Mouse (Mus musculus) cortical plate, adult 2 months (tissue): ENCODE data around the gene Gm5157. TPM values are rescaled to one million over a fixed set of nuclear protein-coding genes. Genes with fewer than 3 reads are reported as not detected.
"Not testable (repeated sequence)": the region's sequence is repeated elsewhere in the genome, so short reads cannot be mapped to it uniquely, and the experiment has no call there.

Experiments used
- H3K27ac ChIP-seq: fragments of 200-500 bp; 2 replicates; pipeline ENCODE4 v1.5.1; 2012; ENCODE audit warnings: low read length, control low read depth, inconsistent platforms; ENCODE audit not compliant: insufficient read depth
- H3K4me1 ChIP-seq: fragments of 200-500 bp; 2 replicates; pipeline ENCODE4 v1.6.1; 2011; ENCODE audit warnings: low read length; ENCODE audit not compliant: control insufficient read depth, insufficient read depth
- H3K4me3 ChIP-seq: fragments of 200-500 bp; 2 replicates; pipeline ENCODE4 v1.5.1; 2011; ENCODE audit warnings: mild to moderate bottlenecking, low read length, control low read depth; ENCODE audit not compliant: insufficient read depth
- polyA plus RNA-seq: library from polyadenylated mRNA; depleted of rRNA; stranded (reverse); fragments of >200 nt; gene quantifications from 2 replicates; pipeline ENCODE4 v1.2.3, GENCODE M21; 2012; rRNA removed

Gene Gm5157
- not detected in 2 replicates for polyA plus RNA-seq

DNA sequence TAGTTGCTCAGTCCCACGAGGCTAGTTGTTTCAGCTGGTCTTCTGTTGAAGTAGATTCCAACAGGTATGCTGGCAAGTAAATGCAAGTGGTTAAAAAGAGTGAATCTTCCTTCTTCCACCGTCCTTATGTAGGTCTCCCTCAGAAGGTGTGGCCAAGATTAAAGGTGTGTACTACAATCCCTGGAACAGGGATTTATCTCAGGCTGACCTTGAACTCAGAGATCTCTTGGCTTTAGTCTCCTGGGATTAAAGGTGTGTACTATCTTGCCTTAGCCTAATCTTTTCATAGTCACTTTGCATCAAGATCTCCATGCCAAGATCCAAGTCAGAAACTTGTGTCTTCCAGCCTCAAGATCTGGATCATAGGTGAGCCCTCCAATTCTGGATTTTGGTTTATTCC, at the start of gene Gm5157:
Gm5157 (minus strand) TSS at position 101 of the 400 bp plus-strand sequence.
- not testable (repeated sequence) for H3K4me3 ChIP-seq, H3K4me1 ChIP-seq, H3K27ac ChIP-seq

DNA sequence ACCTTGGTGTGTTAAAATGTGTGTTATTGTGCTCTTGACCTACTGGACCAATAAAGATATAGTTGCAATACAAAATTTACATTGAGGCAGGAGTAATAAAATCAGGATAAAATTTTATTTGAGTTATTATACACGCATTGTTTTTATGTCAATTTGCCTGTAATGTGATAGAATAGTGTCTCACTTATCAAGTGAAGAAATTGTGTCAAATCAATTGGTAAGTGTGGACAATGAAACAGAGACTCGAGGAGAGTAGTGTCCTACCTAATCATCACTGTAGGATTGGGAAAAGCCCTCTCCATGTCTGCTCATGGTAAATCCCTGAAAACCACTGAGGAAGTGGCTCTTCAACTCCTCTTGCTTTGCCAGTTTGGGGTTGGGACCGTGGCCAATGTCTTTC, 28.3 kb downstream of the Gm5157 start, which contains the start of gene Vmn1r123:
Vmn1r123 (plus strand) TSS at position 301 of the 400 bp plus-strand sequence.
- not testable (repeated sequence) for H3K27ac ChIP-seq, H3K4me3 ChIP-seq, H3K4me1 ChIP-seq

Other genes starting within 250 kb of the Gm5157 start
- not detected in 2 replicates for gene Vmn1r119, start 178.0 kb downstream of the Gm5157 start, polyA plus RNA-seq
- not detected in 2 replicates for gene Vmn1r120, start 136.6 kb downstream of the Gm5157 start, polyA plus RNA-seq
- not detected in 2 replicates for gene Vmn1r121, start 91.9 kb downstream of the Gm5157 start, polyA plus RNA-seq
- gene Vmn1r122, start 56.3 kb downstream of the Gm5157 start, polyA plus RNA-seq, result not detected in 2 replicates
- gene Vmn1r123, start 28.2 kb downstream of the Gm5157 start, polyA plus RNA-seq, result not detected in 2 replicates
- gene Vmn1r124, start 70.2 kb upstream of the Gm5157 start, polyA plus RNA-seq, result not detected in 2 replicates
- not detected in 2 replicates for gene Vmn1r125, start 81.8 kb upstream of the Gm5157 start, polyA plus RNA-seq
- gene Vmn1r126, start 111.0 kb upstream of the Gm5157 start, polyA plus RNA-seq, result not detected in 2 replicates
- not detected in 2 replicates for gene Vmn1r127, start 129.4 kb upstream of the Gm5157 start, polyA plus RNA-seq
- gene Vmn1r128, start 158.9 kb upstream of the Gm5157 start, polyA plus RNA-seq, result not detected in 2 replicates
- gene Vmn1r129, start 170.9 kb upstream of the Gm5157 start, polyA plus RNA-seq, result not detected in 2 replicates
- not detected in 2 replicates for gene Gm6882, start 242.3 kb upstream of the Gm5157 start, polyA plus RNA-seq